Mouse (Mus musculus): ENCODE measurements around the gene Tmprss15.

GRCm38 (mm10) chr16:79109516-79109915 lies 18.6 kb upstream of the Tmprss15 start:
- TF ChIP-seq CTCF (IDR thresholded peaks at IDR 0.05; ENCODE audit: low read depth, low read length) (no peak), POLR2A (IDR thresholded peaks at IDR 0.05; ENCODE audit: borderline replicate concordance, low read depth, low read length) (no peak)
